Mouse (Mus musculus) skeletal muscle tissue, adult 2 months (tissue): ENCODE results near the gene Arhgef7.
A peak's percentile ranks its signal among the peaks of the same experiment; 100 is the strongest.

ENCODE experiments used
- DNase-seq: peaks from one replicate; pipeline ENCODE4 v3.0.0-alpha.2; 2012; ENCODE audit warnings: low read depth, low spot score

Gene Arhgef7

GRCm38 (mm10) chr8:11797729-11798479 is 70.4 kb downstream of the Arhgef7 start:
- DNase-seq, result no peak

- DNase-seq, result no peak
These were observed 71.0 kb downstream of the Arhgef7 start for GRCm38 (mm10) chr8:11798480-11798867.

- DNase-seq, result no peak
These were observed 71.6 kb downstream of the Arhgef7 start for GRCm38 (mm10) chr8:11799098-11799497.

GRCm38 (mm10) chr8:11800481-11800880 is 73.0 kb downstream of the Arhgef7 start:
- DNase-seq, result no peak

GRCm38 (mm10) chr8:11801571-11801970 is 74.0 kb downstream of the Arhgef7 start:
- no peak for DNase-seq

- no peak for DNase-seq
These were observed 77.4 kb downstream of the Arhgef7 start for GRCm38 (mm10) chr8:11804914-11805313.

GRCm38 (mm10) chr8:11806252-11806651 is 78.7 kb downstream of the Arhgef7 start:
- no peak for DNase-seq

- peak; percentile 64 for DNase-seq
These were observed 79.8 kb downstream of the Arhgef7 start for GRCm38 (mm10) chr8:11807361-11807760.

- no peak for DNase-seq
These were observed 80.5 kb downstream of the Arhgef7 start for GRCm38 (mm10) chr8:11808047-11808446.

GRCm38 (mm10) chr8:11810426-11810825 is 82.9 kb downstream of the Arhgef7 start:
- DNase-seq, result no peak

- DNase-seq, result no peak
These were observed 86.3 kb downstream of the Arhgef7 start for GRCm38 (mm10) chr8:11813801-11814200.

- no peak for DNase-seq
These were observed 87.7 kb downstream of the Arhgef7 start for GRCm38 (mm10) chr8:11815206-11815605.

- DNase-seq, result no peak
These were observed 92.6 kb downstream of the Arhgef7 start for GRCm38 (mm10) chr8:11820136-11820535.

- peak; percentile 27 for DNase-seq
These were observed 93.0 kb downstream of the Arhgef7 start for GRCm38 (mm10) chr8:11820568-11820967.

- DNase-seq, result no peak
These were observed 94.1 kb downstream of the Arhgef7 start for GRCm38 (mm10) chr8:11821451-11822206.

- DNase-seq, result no peak
These were observed 95.1 kb downstream of the Arhgef7 start for GRCm38 (mm10) chr8:11822550-11823060.

- DNase-seq, result no peak
These were observed 98.2 kb downstream of the Arhgef7 start for GRCm38 (mm10) chr8:11825756-11826155.

- DNase-seq, result no peak
These were observed 99.8 kb downstream of the Arhgef7 start for GRCm38 (mm10) chr8:11827312-11827711.

- DNase-seq, result no peak
These were observed 102.9 kb downstream of the Arhgef7 start for GRCm38 (mm10) chr8:11830214-11831046.

- no peak for DNase-seq
These were observed 103.7 kb downstream of the Arhgef7 start for GRCm38 (mm10) chr8:11831174-11831573.

- DNase-seq, result no peak
These were observed 104.4 kb downstream of the Arhgef7 start for GRCm38 (mm10) chr8:11831939-11832338.

GRCm38 (mm10) chr8:11833157-11833556 is 105.6 kb downstream of the Arhgef7 start:
- DNase-seq, result no peak
